Mouse (Mus musculus): ENCODE data around the gene Tmem51. TPM values are rescaled to one million over a fixed set of nuclear protein-coding genes. Genes with fewer than 3 reads are reported as not detected.
A peak's percentile ranks its signal among the peaks of the same experiment; 100 is the strongest.

The Tmem51 gene
- polyA plus RNA-seq, 1 experiment from 2014 or later: 43.2 TPM

DNA sequence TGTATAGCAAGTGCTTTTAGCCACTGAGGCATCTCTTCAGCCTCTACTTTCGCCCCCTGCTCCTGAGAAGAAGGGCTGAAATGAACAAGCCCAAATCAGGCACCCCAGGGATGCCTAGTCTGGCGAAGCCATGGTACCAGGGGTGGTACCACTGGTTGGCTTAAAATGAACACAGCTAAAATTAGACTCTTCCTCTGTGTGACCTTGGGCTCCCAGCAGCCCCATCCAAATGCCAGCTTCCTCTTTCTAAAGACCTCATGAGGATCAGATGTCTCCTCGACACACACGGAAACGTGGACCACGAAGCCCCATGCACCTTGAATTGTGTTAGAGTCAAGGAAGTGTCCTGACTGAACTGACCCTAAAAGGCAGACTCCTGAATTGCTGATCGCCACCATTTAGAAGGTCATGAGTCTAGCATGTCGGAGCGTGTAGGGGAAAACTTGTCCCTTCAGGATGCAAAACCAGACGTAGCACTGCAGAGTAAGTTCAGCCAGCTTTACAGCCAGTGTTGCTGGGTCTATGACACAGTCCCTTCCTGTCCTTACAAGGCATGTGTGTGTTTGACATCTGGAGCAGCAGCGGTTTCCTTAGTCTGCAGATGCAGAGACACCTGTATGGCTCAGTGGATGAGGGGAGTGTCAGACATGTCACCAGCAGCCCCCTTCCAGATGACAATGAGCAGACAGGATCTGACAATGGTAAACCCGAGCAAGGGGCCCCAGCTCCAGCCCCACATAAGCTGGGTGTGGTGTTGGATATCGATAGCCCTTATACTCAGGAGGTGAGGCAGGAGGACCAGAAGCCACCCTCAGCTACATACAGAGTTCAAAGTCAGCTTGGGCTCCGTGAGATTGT, 4.2 kb downstream of the Tmem51 start:
- Histone ChIP-seq H3K4me1 (ENCODE audit: control insufficient read depth, insufficient read depth, low read length) (peaks cover 48% of the 10 kb centered on the region), H3K4me3 (ENCODE audit: low read depth, low read length) (no peak overlapping the region), H3K9me3 (ENCODE audit: control insufficient read depth, low read depth, low read length) (no peaks in the 10 kb centered on the region), H3K27me3 (ENCODE audit: control insufficient read depth, insufficient read depth, low read length) (no peaks in the 10 kb centered on the region), H3K4me2 (replicated peaks; ENCODE audit: low read depth, low read length) (no peak overlapping the region), H3K36me3 (ENCODE audit: control insufficient read depth, insufficient read depth, low read length) (no peaks in the 10 kb centered on the region), H3K9ac (replicated peaks; ENCODE audit: low read depth, low read length) (no peak overlapping the region), H3K27ac (ENCODE audit: low read length) (no peak overlapping the region)
- ATAC-seq (ENCODE audit: insufficient number of reproducible peaks, insufficient read depth, low FRiP score, low read depth): no peak
- 74% methylated on average over 14 of the region's 14 CpGs for WGBS

DNA sequence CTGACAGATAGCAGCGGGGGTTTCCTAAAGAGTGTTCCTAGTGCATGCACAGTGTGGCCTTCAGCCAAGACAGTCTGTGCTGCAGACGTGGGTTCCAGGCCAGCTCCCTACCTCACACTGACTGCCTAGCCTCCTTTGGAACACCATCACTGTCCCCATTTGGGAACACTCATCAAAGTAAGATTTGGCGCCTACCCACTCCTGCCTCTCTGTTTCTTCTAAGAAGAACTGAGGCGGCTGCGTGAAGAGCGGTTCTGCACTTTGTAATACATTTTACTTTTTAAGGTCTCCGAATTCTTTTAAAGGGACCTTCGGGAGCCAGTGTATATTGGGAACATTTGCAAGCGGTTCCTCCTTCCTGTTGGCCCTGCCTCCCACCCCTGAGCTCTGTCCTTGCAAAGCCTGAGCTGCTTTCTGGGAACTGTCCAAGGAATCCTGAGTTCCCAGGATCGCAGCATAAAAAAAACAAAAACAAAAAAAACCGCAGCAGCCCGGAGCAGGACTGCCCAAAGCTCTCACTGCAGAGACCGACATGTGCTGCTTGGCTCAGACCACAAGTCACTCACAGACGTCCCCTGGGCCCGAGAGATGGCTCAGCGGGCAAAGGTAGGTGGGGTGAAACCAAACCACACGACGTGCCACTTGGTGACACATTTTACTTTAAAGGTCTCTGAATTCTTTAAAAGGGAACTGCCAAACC, 6.4 kb downstream of the Tmem51 start:
- Histone ChIP-seq H3K4me2 (replicated peaks; ENCODE audit: low read depth, low read length) (0 out of 2 replicates have a peak overlapping the region, but pooled peaks have one; percentile 17), H3K27ac (ENCODE audit: low read length) (no peak overlapping the region), H3K4me3 (ENCODE audit: low read depth, low read length) (no peak overlapping the region), H3K9me3 (ENCODE audit: control insufficient read depth, low read depth, low read length) (no peaks in the 10 kb centered on the region), H3K9ac (replicated peaks; ENCODE audit: low read depth, low read length) (no peak overlapping the region), H3K4me1 (ENCODE audit: control insufficient read depth, insufficient read depth, low read length) (peaks cover 42% of the 10 kb centered on the region), H3K36me3 (ENCODE audit: control insufficient read depth, insufficient read depth, low read length) (no peaks in the 10 kb centered on the region), H3K27me3 (ENCODE audit: control insufficient read depth, insufficient read depth, low read length) (no peaks in the 10 kb centered on the region)
- no peak; the same call in 1 of the 2 replicates for ATAC-seq (ENCODE audit: insufficient number of reproducible peaks, insufficient read depth, low FRiP score, low read depth)
- 34% methylated on average over 18 of the region's 18 CpGs for WGBS

DNA sequence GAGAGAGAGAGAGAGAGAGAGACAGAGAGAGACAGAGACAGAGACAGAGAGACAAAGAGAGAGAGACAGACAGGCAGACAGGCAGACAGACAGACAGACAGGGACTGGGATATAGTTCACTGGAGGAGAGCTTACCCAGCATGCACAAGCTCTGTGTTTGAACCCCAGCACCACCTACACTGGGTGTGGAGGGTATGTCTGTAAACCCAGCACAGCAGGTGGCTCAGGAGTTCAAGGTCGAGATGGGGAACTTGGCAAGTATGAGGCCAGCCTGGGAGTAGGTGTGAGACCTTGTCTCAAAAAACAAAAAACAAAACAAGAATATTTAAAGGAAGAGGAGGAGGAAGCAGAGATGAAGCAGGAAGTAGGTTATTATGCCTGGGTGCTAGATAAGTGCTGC, 7.2 kb downstream of the Tmem51 start:
- no peak for ATAC-seq (ENCODE audit: insufficient number of reproducible peaks, insufficient read depth, low FRiP score, low read depth)
- no peaks in the 10 kb centered on the region for H3K27me3 ChIP-seq (ENCODE audit: control insufficient read depth, insufficient read depth, low read length)
- no peak overlapping the region; the same call in 1 of the 2 replicates for H3K27ac ChIP-seq (ENCODE audit: low read length)
- peaks cover 41% of the 10 kb centered on the region for H3K4me1 ChIP-seq (ENCODE audit: control insufficient read depth, insufficient read depth, low read length)
- H3K9me3 ChIP-seq (ENCODE audit: control insufficient read depth, low read depth, low read length): no peaks in the 10 kb centered on the region
- 63% methylated on average over 1 of the region's 1 CpGs for WGBS
- H3K4me3 ChIP-seq (ENCODE audit: low read depth, low read length): no peak overlapping the region
- no peaks in the 10 kb centered on the region for H3K36me3 ChIP-seq (ENCODE audit: control insufficient read depth, insufficient read depth, low read length)
- H3K4me2 ChIP-seq (replicated peaks; ENCODE audit: low read depth, low read length): no peak overlapping the region
- H3K9ac ChIP-seq (replicated peaks; ENCODE audit: low read depth, low read length): no peak overlapping the region

- Histone ChIP-seq H3K9ac (replicated peaks; ENCODE audit: low read depth, low read length) (no peak overlapping the region), H3K4me1 (ENCODE audit: control insufficient read depth, insufficient read depth, low read length) (peaks cover 40% of the 10 kb centered on the region), H3K36me3 (ENCODE audit: control insufficient read depth, insufficient read depth, low read length) (no peaks in the 10 kb centered on the region), H3K27me3 (ENCODE audit: control insufficient read depth, insufficient read depth, low read length) (no peaks in the 10 kb centered on the region), H3K4me2 (replicated peaks; ENCODE audit: low read depth, low read length) (no peak overlapping the region), H3K27ac (ENCODE audit: low read length) (no peak overlapping the region), H3K9me3 (ENCODE audit: control insufficient read depth, low read depth, low read length) (no peaks in the 10 kb centered on the region), H3K4me3 (ENCODE audit: low read depth, low read length) (no peak overlapping the region)
- 78% methylated on average over 11 of the region's 11 CpGs for WGBS
- no peak for ATAC-seq (ENCODE audit: insufficient number of reproducible peaks, insufficient read depth, low FRiP score, low read depth)
Observed at GRCm38 (mm10) chr4:142075931-142076330, 8.2 kb downstream of the Tmem51 start.

DNA sequence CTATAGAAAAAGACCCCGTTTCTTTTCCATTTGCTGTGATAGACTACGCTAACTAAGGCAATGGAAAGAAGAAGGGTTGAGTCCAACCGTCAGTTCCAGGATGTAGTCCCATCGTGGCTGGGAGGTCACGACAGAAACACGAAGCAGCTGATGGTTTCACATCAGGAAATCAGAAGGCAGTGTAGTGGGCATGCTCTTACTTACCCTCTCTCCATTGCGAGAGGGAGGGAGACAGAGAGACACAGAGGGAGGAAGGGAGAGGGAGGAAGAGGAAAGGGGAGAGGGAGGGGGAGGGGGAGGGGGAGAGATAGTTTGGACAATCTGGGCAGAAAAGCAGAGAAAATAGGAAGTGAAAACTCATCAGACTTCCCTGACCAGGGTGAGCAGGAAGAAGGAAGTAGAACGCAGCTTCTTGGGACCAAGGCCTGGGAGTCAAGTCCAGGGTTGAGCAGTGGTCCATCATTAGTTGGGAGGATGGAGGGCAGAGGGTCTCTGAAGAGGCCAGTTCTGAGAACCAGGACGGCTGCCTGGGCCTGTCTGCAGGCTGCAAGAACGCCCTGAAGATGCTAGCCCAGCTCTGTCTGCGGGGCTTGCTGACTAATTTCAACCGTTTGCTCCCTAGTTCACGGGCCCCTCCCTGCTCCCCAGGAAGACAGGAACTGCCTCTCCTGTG, 9.9 kb downstream of the Tmem51 start:
- Histone ChIP-seq H3K27me3 (ENCODE audit: control insufficient read depth, insufficient read depth, low read length) (no peaks in the 10 kb centered on the region), H3K36me3 (ENCODE audit: control insufficient read depth, insufficient read depth, low read length) (no peaks in the 10 kb centered on the region), H3K27ac (ENCODE audit: low read length) (no peak overlapping the region), H3K4me1 (ENCODE audit: control insufficient read depth, insufficient read depth, low read length) (peaks cover 33% of the 10 kb centered on the region), H3K9ac (replicated peaks; ENCODE audit: low read depth, low read length) (no peak overlapping the region), H3K4me3 (ENCODE audit: low read depth, low read length) (no peak overlapping the region), H3K4me2 (replicated peaks; ENCODE audit: low read depth, low read length) (no peak overlapping the region), H3K9me3 (ENCODE audit: control insufficient read depth, low read depth, low read length) (no peaks in the 10 kb centered on the region)
- WGBS: 56% methylated on average over 13 of the region's 13 CpGs
- no peak for ATAC-seq (ENCODE audit: insufficient number of reproducible peaks, insufficient read depth, low FRiP score, low read depth)

GRCm38 (mm10) chr4:142071243-142071991, 12.7 kb downstream of the Tmem51 start:
- H3K4me2 ChIP-seq (replicated peaks; ENCODE audit: low read depth, low read length): no peak overlapping the region
- 15% methylated on average over 18 of the region's 18 CpGs for WGBS
- H3K4me1 ChIP-seq (ENCODE audit: control insufficient read depth, insufficient read depth, low read length): peaks cover 27% of the 10 kb centered on the region; the same call in 1 of the 2 replicates

DNA sequence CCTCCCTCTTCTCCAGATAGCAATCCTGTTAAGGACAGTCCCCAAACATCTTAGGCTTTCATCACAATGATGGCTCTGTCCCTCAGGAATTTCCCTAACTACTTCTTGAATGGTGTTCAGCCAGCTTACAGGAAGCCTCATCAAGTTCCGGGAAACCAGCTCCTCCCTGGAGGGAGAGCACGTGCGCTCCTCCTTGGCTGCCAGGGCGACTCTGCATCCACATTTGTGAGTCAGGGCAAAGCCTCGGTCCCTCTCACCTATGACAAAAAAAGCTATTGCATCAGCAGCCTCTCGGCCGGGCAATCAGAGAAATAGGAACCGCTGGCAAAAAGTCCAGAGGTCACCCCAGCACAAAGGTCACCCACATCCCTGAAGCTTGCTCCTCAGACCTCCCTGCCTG, 13.3 kb downstream of the Tmem51 start:
- Histone ChIP-seq H3K36me3 (ENCODE audit: control insufficient read depth, insufficient read depth, low read length) (no peaks in the 10 kb centered on the region), H3K4me3 (ENCODE audit: low read depth, low read length) (no peak overlapping the region), H3K27me3 (ENCODE audit: control insufficient read depth, insufficient read depth, low read length) (no peaks in the 10 kb centered on the region), H3K4me1 (ENCODE audit: control insufficient read depth, insufficient read depth, low read length) (peaks cover 32% of the 10 kb centered on the region), H3K4me2 (replicated peaks; ENCODE audit: low read depth, low read length) (no peak overlapping the region), H3K9ac (replicated peaks; ENCODE audit: low read depth, low read length) (no peak overlapping the region), H3K9me3 (ENCODE audit: control insufficient read depth, low read depth, low read length) (no peaks in the 10 kb centered on the region), H3K27ac (ENCODE audit: low read length) (peak overlapping the region; percentile 77; the same call in 1 of the 2 replicates)
- no peak for ATAC-seq (ENCODE audit: insufficient number of reproducible peaks, insufficient read depth, low FRiP score, low read depth)
- 29% methylated on average over 8 of the region's 8 CpGs for WGBS

More at GRCm38 (mm10) chr4:142071243-142071991, 12.7 kb downstream of the Tmem51 start:
- Histone ChIP-seq H3K27ac (ENCODE audit: low read length) (peak overlapping the region; percentile 77), H3K27me3 (ENCODE audit: control insufficient read depth, insufficient read depth, low read length) (no peaks in the 10 kb centered on the region), H3K36me3 (ENCODE audit: control insufficient read depth, insufficient read depth, low read length) (no peaks in the 10 kb centered on the region), H3K4me3 (ENCODE audit: low read depth, low read length) (no peak overlapping the region), H3K9me3 (ENCODE audit: control insufficient read depth, low read depth, low read length) (no peaks in the 10 kb centered on the region), H3K9ac (replicated peaks; ENCODE audit: low read depth, low read length) (no peak overlapping the region)
- ATAC-seq (ENCODE audit: insufficient number of reproducible peaks, insufficient read depth, low FRiP score, low read depth): 0 out of 2 replicates have a peak, but pooled peaks have one; percentile 12
